Mouse (Mus musculus) E14TG2a.4 (cell line): Measurements from ENCODE around the gene Katnbl1.

Experiments used
- CTCF ChIP-seq: conservative IDR thresholded peaks from 2 replicates; pipeline ENCODE4 v1.5.1; 2014; ENCODE audit warnings: low read length
- NANOG ChIP-seq: IDR thresholded peaks from 2 replicates; pipeline ENCODE4 v1.6.1; 2014; ENCODE audit warnings: borderline replicate concordance, low read length, mixed read lengths

DNA sequence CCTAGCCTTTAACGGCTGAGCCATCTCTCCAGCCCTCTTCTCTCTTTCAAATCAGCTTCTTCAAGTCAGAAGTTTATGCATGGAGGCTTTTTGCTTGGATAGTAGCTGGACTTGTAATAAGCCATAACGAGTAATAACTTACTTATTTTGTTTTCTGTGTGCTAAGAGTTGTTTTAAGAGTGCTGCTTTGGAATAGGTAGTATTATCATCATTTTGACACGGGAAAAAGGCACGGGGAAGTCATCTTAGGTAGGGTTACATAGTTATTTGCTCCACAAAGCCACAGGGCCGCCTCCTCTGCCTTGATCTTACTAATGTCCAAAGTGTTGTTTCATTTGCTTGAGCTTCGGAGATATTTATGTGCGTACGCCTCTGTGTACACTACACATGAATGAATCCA is 1.1 kb downstream of the Katnbl1 start:
- no peak for TF ChIP-seq CTCF
- no peak for TF ChIP-seq NANOG
